Mouse (Mus musculus): ENCODE measurements at regions not wholly inside any gene's neighbourhood (a gene's known extent, or its start where the extent isn't known, plus 50 kb on each side); places are given as distances from the start of the nearest gene placed in this dataset.

- DNase-seq (ENCODE audit: low spot score in 2 of 2): no peak
Observed at GRCm38 (mm10) chrX:129272135-129272534, 477.4 kb upstream of the Diaph2 start.

- DNase-seq (ENCODE audit: low spot score in 2 of 2): peak; percentile 44 to 45
Observed at GRCm38 (mm10) chrX:129303987-129304386, 445.6 kb upstream of the Diaph2 start.

GRCm38 (mm10) chrX:129309380-129309779, 440.2 kb upstream of the Diaph2 start:
- DNase-seq (ENCODE audit: low spot score in 2 of 2): no peak

GRCm38 (mm10) chrX:129329441-129329840, 420.1 kb upstream of the Diaph2 start:
- DNase-seq (ENCODE audit: low spot score in 2 of 2): no peak

- no peak for DNase-seq (ENCODE audit: low spot score in 2 of 2)
Observed at GRCm38 (mm10) chrX:129332810-129333209, 416.7 kb upstream of the Diaph2 start.

Data from left cerebral cortex, adult 18-20 months (tissue).